Mouse (Mus musculus): Measurements from ENCODE around the gene Vmn1r13. TPM values are rescaled to one million over a fixed set of nuclear protein-coding genes. Genes with fewer than 3 reads are reported as not detected.
"Not testable (repeated sequence)": the region's sequence is repeated elsewhere in the genome, so short reads cannot be mapped to it uniquely, and the experiment has no call there.

The Vmn1r13 gene
- polyA plus RNA-seq (2016; fragmentation: Nextera tagmentation; extraction: Ambion mirVana) = not detected in 2 replicates

GRCm38 (mm10) chr6:57202990-57203389, at the start of gene Vmn1r13:
Gene Vmn1r13, plus strand, starts transcription at chr6:57203290.
- ATAC-seq (ENCODE audit: insufficient number of reproducible peaks, low FRiP score) = not testable (repeated sequence)

GRCm38 (mm10) chr6:57156619-57157018, 46.5 kb upstream of the Vmn1r13 start, which contains the start of gene Vmn1r12:
Gene Vmn1r12, plus strand, starts transcription at chr6:57156919.
- Histone ChIP-seq H3K4me2 (no peak within 1 kb of the TSS), H3K4me1 (replicated peaks) (no peaks in the 10 kb centered on the region), H3K9me3 (replicated peaks) (no peaks in the 10 kb centered on the region), H3K4me3 (no peak within 1 kb of the TSS), H3K9ac (no peak within 1 kb of the TSS), H3K36me3 (no peaks in the 10 kb centered on the region), H3K27ac (ENCODE audit: poor library complexity, severe bottlenecking) (no peak within 1 kb of the TSS), H3K27me3 (replicated peaks) (no peaks in the 10 kb centered on the region)
- 71% methylated on average over 2 of the region's 2 CpGs for WGBS
- ATAC-seq (ENCODE audit: insufficient number of reproducible peaks, low FRiP score) = no peak

More at GRCm38 (mm10) chr6:57202990-57203389, at the start of gene Vmn1r13:
- not testable (repeated sequence) for H3K36me3 ChIP-seq; H3K27ac ChIP-seq (ENCODE audit: poor library complexity, severe bottlenecking); H3K4me3 ChIP-seq; H3K27me3 ChIP-seq (replicated peaks); H3K4me1 ChIP-seq (replicated peaks); H3K4me2 ChIP-seq; H3K9me3 ChIP-seq (replicated peaks); H3K9ac ChIP-seq
- WGBS = 81% methylated on average over 1 of the region's 1 CpGs

- not testable (repeated sequence) for ATAC-seq (ENCODE audit: insufficient number of reproducible peaks, low FRiP score); H3K4me2 ChIP-seq; H3K9ac ChIP-seq; H3K9me3 ChIP-seq (replicated peaks); H3K4me1 ChIP-seq (replicated peaks); H3K27ac ChIP-seq (ENCODE audit: poor library complexity, severe bottlenecking); H3K4me3 ChIP-seq; H3K27me3 ChIP-seq (replicated peaks); H3K36me3 ChIP-seq
- 63% methylated on average over 3 of the region's 3 CpGs for WGBS
Measured at GRCm38 (mm10) chr6:57190016-57190415, 13.1 kb upstream of the Vmn1r13 start.

GRCm38 (mm10) chr6:57231386-57231785, 28.3 kb downstream of the Vmn1r13 start, which contains the start of gene Vmn1r14:
Gene Vmn1r14, plus strand, starts transcription at chr6:57231686.
- Histone ChIP-seq H3K4me2 (no peak within 1 kb of the TSS), H3K27ac (ENCODE audit: poor library complexity, severe bottlenecking) (no peak within 1 kb of the TSS), H3K36me3 (no peaks in the 10 kb centered on the region), H3K4me1 (replicated peaks) (no peaks in the 10 kb centered on the region), H3K27me3 (replicated peaks) (no peaks in the 10 kb centered on the region), H3K9me3 (replicated peaks) (no peaks in the 10 kb centered on the region), H3K4me3 (no peak within 1 kb of the TSS), H3K9ac (no peak within 1 kb of the TSS)
- no peak for ATAC-seq (ENCODE audit: insufficient number of reproducible peaks, low FRiP score)
- 85% methylated on average over 3 of the region's 3 CpGs for WGBS

- Histone ChIP-seq H3K36me3 (no peaks in the 10 kb centered on the region), H3K4me1 (replicated peaks) (no peaks in the 10 kb centered on the region), H3K9me3 (replicated peaks) (no peaks in the 10 kb centered on the region), H3K27ac (ENCODE audit: poor library complexity, severe bottlenecking) (no peak within 1 kb of the TSS), H3K4me3 (no peak within 1 kb of the TSS), H3K9ac (no peak within 1 kb of the TSS), H3K27me3 (replicated peaks) (no peaks in the 10 kb centered on the region), H3K4me2 (no peak within 1 kb of the TSS)
- no peak for ATAC-seq (ENCODE audit: insufficient number of reproducible peaks, low FRiP score)
- 64% methylated on average over 1 of the region's 1 CpGs for WGBS
Measured at GRCm38 (mm10) chr6:57257652-57258051, 54.6 kb downstream of the Vmn1r13 start, which contains the start of gene Vmn1r15. Gene Vmn1r15, plus strand, starts transcription at chr6:57257952.

- Histone ChIP-seq H3K27ac (ENCODE audit: poor library complexity, severe bottlenecking) (no peak overlapping the region), H3K4me1 (replicated peaks) (no peaks in the 10 kb centered on the region), H3K36me3 (no peaks in the 10 kb centered on the region), H3K4me3 (no peak overlapping the region), H3K4me2 (no peak overlapping the region), H3K27me3 (replicated peaks) (no peaks in the 10 kb centered on the region), H3K9me3 (replicated peaks) (no peaks in the 10 kb centered on the region), H3K9ac (no peak overlapping the region)
- 77% methylated on average over 2 of the region's 2 CpGs for WGBS
- ATAC-seq (ENCODE audit: insufficient number of reproducible peaks, low FRiP score) = no peak
Measured at GRCm38 (mm10) chr6:57260990-57261389, 57.9 kb downstream of the Vmn1r13 start.

Other genes with a start within 250 kb of the Vmn1r13 start
- gene Vmn1r5, start 233.0 kb upstream of the Vmn1r13 start, polyA plus RNA-seq (2016; fragmentation: Nextera tagmentation; extraction: Ambion mirVana) = not detected in 2 replicates
- not detected in 2 replicates for gene Vmn1r6, start 206.0 kb upstream of the Vmn1r13 start, polyA plus RNA-seq (2016; fragmentation: Nextera tagmentation; extraction: Ambion mirVana)
- gene Vmn1r7, start 178.0 kb upstream of the Vmn1r13 start, polyA plus RNA-seq (2016; fragmentation: Nextera tagmentation; extraction: Ambion mirVana) = not detected in 2 replicates
- gene Vmn1r8, start 171.0 kb upstream of the Vmn1r13 start, polyA plus RNA-seq (2016; fragmentation: Nextera tagmentation; extraction: Ambion mirVana) = not detected in 2 replicates
- gene Vmn1r9, start 136.5 kb upstream of the Vmn1r13 start, polyA plus RNA-seq (2016; fragmentation: Nextera tagmentation; extraction: Ambion mirVana) = not detected in 2 replicates
- not detected in 2 replicates for gene Vmn1r10, start 93.8 kb upstream of the Vmn1r13 start, polyA plus RNA-seq (2016; fragmentation: Nextera tagmentation; extraction: Ambion mirVana)
- not detected in 2 replicates for gene Vmn1r11, start 69.8 kb upstream of the Vmn1r13 start, polyA plus RNA-seq (2016; fragmentation: Nextera tagmentation; extraction: Ambion mirVana)
- not detected in 2 replicates for gene Vmn1r12, start 46.4 kb upstream of the Vmn1r13 start, polyA plus RNA-seq (2016; fragmentation: Nextera tagmentation; extraction: Ambion mirVana)
- gene Vmn1r14, start 28.4 kb downstream of the Vmn1r13 start, polyA plus RNA-seq (2016; fragmentation: Nextera tagmentation; extraction: Ambion mirVana) = not detected in 2 replicates
- not detected in 2 replicates for gene Vmn1r15, start 54.7 kb downstream of the Vmn1r13 start, polyA plus RNA-seq (2016; fragmentation: Nextera tagmentation; extraction: Ambion mirVana)
- gene Vmn1r16, start 126.2 kb downstream of the Vmn1r13 start, polyA plus RNA-seq (2016; fragmentation: Nextera tagmentation; extraction: Ambion mirVana) = not detected in 2 replicates
- gene Vmn1r17, start 160.4 kb downstream of the Vmn1r13 start, polyA plus RNA-seq (2016; fragmentation: Nextera tagmentation; extraction: Ambion mirVana) = not detected in 2 replicates
- not detected in 2 replicates for gene Vmn1r18, start 192.5 kb downstream of the Vmn1r13 start, polyA plus RNA-seq (2016; fragmentation: Nextera tagmentation; extraction: Ambion mirVana)
- not detected in 2 replicates for gene Vmn1r19, start 200.5 kb downstream of the Vmn1r13 start, polyA plus RNA-seq (2016; fragmentation: Nextera tagmentation; extraction: Ambion mirVana)
- not detected in 2 replicates for gene Vmn1r20, start 225.6 kb downstream of the Vmn1r13 start, polyA plus RNA-seq (2016; fragmentation: Nextera tagmentation; extraction: Ambion mirVana)

Data from heart, embryonic 12.5 days (tissue).